Mouse (Mus musculus) right cerebral cortex, postnatal 25 days (tissue): Measurements from ENCODE around the gene Mael.

ENCODE experiments used
- DNase-seq: peaks from one replicate; pipeline ENCODE4 v3.0.0; 2022

Gene Mael

DNA sequence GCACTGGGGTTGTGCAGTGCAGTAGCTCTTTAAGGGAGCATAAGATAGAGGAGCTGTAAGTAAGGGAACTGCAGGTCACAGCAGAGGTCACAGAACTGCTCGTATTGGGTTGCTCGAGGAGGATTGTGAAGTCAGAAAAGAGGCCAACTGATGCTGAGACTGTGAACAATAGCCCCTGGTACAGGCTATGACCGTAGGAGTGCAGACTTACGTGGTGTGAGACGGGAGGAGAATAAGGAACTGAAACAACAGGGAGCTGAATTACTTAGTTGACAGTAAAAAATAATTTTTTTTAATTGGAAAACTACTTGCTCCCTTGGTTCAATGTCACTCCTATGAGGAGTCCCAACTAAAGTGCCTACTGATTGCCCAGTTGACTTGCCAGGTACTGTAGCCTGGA is 34.4 kb downstream of the Mael start:
- DNase-seq = no peak

DNA sequence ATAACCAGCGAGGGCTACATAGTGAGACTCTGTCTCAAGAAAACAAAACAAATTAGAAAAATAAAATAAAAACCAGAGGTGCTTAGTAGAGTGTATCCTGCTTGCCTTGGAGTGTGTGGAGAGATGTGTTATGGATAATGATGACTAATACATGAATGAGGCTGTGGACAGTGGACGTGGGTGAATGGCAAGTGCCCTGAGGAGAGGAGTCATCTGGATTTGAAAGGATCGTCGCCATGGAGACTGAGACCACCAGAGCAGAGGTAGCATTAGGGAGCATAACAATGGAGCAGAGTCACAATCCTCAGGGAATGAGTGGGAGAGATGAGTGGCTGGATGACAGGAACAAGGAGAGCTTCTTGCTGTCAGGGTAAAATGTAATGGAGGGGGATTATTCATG is 48.7 kb downstream of the Mael start:
- DNase-seq = no peak

DNA sequence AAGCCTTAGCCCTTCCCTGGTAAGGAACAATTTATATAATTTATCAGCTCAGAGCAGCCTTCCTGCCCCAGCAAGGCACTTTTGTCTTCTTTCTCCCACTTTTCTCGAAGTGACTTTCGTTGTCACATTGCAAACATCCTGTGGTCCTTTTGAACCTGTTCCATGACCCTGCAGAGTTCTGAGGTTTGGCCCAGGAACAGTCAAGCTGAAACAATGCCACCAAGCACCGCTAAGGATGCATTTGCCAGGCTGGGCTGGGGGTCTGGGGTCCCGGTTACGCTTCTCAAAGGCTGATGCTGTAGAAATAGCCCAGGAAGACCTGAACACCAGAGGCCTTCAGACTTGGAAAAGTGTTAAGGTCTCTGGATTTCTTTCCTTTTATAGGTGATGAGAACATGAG is 53.2 kb downstream of the Mael start:
- DNase-seq = no peak

DNA sequence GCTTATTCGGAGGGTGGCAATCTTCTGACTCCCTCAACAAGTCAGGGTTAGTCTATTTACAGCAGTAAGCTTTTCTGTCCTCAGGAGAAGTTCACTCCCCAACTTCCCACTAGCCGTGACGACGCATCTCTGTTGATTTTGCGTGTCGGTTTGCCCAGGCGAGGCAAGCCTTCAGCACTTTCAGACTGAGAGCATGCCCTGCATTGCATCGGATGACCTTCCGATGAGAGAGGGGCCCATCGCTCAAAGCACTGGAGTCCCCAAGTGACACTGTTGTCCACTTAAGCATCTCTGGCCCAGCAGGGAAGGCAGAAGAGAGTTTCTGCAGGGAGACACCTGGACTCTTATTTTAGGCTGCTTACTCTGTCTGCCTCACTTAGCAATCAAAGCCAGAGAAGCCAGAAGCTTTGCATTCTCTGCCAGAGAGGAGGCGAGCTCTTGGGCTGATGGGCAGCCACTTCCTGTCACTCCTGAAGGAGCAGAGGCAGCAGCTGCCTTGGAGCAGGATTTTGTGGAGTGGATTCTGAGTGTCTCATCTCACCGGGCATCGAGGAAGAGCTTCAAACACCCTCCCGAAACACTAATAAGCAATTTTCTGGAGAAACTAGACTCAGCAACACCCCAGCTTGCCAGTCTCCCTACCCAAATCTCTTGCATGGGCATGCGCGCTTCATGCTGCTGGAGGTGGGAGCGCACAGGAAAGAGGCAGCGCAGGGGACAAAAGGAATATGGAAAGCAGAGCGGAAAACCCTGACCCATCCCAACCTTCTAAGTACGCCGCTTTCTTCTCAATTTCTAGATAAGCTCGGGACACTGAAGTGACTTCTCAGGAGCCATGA is 53.9 kb downstream of the Mael start:
- DNase-seq = peak; percentile 47

DNA sequence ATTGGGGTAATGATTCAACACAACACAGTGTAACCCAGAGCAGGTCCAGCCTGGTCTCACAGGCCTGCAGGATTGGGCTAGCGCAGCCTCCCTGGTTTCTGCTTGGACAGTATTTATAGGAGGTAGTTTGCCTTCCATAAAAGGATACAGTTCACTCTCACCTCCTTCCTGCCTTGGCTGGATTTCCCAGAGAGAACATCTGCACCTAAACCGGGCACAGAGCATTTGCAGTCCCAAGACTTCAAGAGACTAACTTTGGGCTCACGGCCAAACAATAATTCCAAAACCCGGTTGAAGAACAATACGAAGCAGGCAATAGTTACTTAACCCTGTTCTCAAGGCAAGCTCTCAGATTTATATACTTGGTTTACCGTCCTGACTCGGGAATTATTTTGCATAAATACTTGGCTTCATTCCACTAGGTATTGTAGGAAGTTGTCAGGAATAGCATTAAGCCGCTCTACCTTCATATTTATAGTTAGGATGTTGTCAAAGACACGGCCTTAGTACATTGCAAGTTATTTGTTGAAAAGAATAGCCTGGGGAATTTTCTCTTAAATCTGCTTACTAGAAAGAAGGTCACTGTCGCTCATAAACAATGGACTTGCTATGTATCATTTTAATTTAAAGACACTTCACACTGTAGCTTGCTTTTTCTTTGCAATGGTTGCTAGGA is 55.5 kb downstream of the Mael start:
- DNase-seq = no peak

DNA sequence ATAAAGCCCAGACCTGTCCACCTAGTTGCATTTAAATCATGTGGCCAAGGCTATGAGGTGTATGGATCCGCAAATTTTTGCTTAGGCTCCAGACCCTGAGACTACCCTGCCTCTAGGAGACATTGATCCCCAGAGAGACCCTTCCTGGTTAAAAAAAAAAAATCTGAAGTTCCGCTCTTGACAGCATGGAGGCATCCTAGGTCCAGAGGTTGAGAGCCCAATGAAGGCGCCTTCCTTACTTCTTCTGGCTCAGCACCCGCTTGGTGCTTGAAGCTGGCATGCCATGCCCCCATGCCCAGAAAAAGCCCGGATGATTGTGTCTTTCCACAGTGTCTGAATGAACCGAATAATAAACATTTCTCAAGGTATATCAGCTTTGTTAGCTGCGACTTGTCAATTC is 57.0 kb downstream of the Mael start:
- no peak for DNase-seq

DNA sequence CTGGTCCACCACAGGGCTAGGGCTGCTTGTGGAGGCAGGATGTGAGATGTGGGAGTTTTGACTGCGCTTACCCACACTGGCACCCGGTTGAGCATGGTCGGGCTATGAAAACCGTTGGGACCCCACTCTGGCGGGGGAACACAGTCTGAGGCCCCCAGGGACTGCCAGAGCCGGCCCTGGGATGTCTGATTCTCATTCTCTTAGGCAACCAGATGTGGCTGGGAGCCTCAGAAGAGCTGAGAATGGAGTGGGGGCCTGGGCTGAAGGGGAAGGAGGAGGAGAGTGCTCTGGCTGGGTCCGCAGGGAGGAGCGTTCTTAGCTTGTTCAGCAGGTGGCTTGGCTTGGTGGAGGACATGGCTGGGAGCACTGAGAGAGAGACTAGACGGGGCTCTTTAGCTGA is 64.9 kb downstream of the Mael start:
- DNase-seq = no peak

DNA sequence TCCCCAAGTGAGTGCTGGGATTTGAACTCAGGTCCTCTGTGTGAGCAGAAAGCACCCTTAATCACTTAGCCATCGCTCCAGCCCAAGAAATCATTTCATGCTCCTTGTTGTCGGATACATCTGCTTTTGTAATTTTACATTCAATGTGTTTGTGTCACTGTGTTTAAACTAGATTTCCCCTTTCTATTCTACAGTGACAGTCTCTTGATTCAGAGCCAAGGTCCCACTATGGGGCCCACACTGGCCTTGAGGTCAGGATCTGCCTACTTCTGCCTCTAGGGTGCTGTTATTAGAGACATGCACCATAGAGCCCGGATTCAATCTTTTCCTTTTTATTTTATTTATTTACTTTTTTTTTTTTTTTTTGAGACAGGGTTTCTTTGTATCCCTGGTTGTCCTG is 65.6 kb downstream of the Mael start:
- DNase-seq = no peak

DNA sequence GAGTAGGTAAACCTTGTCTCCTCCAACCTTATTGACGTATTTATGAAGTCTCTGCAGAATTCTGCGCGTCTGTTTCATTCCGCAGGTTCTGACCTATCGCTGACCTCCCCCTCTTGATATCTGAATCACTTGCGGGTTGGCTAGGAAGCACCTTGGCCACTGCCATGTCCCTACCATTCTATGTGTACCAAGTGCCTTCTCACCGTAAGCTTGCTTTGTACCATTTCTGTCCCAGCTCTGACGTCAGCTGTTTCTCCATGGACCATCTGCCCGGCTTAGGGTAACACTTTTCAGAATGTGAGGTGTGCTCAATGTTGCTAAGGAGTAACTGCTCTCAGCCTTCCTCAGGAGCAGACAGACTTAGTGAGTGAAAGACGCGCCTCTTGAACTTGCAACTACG is 67.7 kb downstream of the Mael start:
- DNase-seq = no peak

DNA sequence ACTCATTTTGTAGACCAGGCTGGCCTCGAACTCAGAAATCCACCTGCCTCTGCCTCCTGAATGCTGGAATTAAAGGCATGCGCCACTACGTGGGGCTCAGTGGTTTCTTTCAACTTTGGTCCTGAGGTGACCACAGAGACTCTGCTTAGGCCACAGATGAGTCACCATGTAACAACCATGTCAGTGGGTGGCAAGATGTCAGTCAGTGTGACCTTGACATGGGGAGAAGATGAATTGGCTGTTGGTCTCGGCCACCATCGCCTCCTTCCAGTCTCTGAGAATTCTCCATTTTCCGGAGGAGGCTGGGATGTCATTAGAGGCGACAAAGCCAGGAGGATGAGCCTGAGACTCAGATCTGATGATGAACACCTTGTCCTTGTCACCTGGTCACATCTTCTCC is 68.8 kb downstream of the Mael start:
- DNase-seq = no peak

DNA sequence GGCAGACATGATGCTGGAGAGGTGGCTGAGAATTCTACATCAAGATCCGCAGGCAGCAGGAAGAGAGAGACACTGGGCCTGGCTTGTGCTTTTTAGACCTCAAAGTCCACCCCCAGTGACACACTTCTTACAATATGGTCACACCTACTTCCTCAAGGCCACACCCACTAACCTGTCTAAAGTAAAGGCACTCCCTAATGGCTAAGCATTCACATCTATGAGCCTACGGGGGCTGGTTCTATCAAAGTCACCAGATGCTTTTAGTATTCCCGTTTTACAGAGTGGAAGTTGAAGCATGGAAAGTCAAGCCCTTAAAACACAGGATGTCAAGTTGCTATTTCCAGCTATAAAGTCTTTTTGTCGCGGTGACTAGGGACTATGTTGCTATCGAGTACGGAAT is 70.5 kb downstream of the Mael start:
- DNase-seq = no peak

DNA sequence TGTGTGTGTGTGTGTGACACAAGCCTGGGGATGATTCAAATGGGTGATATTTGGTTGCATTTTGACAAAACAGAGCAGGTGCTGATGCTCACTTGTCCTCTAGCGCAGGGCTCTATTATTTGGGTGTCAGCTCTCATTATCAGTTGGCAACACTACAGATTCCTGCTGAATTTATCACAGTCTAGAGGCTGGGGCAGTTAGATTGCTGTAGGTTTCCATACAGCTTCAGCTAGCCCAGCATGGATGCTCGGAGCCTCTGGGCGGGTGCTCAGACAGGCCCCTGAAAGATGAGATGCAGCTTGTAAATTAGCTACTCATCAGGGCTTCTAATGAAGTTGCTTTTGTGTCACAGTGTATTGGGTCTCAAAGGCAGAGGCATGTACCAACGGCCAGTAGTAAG is 71.1 kb downstream of the Mael start:
- DNase-seq = no peak

DNA sequence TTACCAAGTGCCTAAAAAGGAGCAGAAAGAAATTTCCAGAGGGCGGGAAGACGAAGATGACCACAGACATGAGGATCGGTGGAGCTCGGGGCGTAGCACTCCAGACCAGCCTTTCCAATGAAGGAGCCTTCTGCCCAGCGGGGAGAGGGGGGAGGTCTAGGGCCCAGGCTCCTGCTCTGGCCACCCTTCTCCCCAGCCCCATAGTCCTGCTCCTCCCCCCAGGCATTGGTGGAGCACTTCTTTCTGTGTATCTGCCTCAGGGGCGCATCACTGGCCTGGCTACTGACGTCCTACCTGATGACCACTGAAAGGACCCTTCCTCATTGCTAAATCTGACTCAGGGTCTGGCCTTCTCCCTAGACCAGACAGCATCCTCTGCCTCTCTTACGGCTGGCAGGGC is 73.4 kb downstream of the Mael start:
- no peak for DNase-seq

DNA sequence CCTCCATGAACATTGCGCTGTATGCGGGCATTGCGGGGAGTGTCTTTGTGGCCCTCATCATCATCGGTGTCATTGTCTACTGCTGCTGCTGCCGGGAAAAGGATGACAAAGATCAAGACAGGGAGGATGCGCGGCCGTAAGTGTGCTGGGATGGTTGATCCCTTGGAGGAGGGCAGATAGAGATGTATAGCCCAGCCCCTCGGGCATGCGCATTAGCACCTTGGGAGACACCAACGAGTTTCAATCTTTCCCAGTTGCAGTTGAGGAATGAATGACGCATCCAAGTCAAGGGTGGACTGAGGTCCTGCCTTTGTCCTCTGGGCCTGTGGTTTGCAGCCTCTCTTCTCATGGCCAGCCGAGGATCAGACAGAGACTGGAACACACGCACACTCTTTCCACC is 74.0 kb downstream of the Mael start:
- DNase-seq = no peak

DNA sequence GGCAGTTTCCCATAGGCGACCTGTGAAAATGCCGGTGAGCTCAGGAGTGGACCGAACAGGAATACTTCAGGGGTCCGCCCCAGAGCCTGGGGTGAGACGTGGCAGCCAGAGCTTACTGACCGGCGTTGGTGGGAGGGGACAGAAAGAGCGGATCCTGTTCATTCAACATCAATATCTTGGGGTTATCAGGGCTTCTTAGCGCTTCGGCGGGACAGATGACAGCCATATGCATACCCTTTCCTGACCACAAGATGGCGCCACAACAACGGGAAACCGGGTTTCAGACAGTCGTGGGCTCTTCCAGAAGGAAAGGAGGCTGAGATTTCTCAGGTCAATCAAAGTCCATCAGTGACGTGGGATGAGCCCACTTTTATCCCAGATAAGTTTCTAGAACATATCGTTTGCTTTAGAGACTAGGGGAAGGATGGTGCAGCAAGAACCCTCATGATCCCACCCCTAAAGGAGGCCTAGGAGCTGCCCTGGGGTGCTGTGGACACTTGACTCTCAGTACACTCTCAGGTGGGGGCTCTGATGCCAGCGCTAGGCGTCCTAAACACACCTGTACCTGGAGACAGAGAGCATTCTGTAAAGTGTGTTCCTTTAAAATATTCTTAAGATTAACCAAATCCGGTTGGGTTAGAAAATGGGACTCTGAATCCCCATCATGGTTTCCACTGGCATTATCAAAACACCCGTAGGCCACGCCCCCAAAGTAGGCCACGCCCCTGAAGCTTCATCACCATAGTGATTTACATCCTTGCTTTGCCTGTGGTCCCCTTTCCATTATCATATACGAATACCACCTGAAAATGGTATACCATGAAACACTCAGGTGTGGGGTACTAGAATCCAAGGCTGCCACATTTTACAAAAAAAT is 77.7 kb downstream of the Mael start:
- peak; percentile 67 for DNase-seq

DNA sequence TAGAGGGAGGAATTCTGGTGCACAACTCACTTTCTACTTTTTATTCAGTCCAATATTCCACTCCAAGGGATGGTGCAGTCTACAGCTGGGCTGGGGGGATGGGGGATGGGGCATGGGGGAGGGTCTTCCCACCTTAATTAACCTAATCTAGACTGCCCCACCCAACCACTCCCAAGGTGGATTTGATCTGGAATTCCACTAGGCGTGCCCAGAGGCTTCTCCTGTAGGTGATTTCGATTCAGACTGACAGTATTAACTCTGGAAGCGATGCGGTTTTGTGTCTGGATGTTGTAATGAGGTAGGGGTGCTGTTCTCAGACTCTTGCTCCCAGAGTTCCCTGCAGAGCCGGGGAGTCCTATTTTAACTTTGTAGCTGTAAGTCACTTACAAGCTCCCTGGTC is 78.4 kb downstream of the Mael start:
- no peak for DNase-seq

DNA sequence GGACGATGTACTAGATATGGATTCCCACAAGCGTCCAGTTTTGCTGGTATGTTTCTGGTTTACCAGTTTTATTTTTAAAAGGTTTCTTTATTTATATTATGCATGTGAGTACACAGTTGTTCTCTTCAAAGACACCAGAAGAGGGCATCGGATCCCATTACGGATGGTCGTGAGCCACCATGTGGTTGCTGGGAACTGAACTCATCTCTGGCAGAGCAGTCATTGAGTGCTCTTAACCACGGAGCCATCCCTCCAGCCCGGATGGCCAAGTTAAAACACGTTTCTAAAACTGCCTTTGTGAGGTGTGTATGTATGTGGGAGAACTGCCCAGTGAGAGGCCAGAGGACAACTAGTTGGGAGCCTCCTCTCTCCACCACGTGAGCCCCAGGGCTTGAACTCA is 79.9 kb downstream of the Mael start:
- DNase-seq = no peak

DNA sequence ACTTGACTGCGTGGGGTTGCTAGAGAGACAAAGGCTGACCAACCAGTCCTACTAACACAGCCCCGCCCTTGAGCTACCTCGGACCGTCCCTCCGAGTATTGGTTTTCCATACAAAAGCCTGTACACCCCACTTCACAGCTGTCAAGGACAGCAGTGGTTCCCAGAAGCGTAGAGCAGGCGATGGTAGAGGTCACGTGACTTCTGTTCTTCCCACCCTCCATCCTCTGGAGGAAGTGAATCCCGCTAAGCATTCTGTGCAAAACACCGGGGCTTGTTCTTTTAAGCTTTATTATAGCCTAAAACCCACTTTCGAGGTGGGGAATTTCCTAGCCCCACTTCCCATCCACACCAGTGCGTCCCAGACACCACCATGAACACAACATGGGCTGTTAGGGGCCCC is 80.8 kb downstream of the Mael start:
- no peak for DNase-seq

DNA sequence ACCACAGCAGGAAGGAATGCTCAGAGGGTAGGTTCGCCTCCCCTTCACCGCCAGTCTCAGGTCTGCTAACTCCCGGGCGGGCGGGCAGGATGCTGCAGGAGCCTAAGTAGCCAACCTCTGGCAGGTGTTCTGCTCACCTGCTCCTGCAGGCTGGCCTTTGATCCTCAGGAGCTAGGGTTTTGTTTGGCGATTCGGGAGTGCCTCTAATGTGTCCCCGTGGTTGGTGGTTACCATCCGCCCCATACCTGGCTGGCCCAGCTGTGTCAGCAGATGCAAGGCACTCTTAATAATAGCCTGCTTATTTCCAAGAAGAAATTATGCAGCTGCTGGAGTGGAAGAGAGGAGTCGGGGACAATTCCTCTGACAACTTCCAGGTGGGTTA is 83.4 kb downstream of the Mael start:
- no peak for DNase-seq

DNA sequence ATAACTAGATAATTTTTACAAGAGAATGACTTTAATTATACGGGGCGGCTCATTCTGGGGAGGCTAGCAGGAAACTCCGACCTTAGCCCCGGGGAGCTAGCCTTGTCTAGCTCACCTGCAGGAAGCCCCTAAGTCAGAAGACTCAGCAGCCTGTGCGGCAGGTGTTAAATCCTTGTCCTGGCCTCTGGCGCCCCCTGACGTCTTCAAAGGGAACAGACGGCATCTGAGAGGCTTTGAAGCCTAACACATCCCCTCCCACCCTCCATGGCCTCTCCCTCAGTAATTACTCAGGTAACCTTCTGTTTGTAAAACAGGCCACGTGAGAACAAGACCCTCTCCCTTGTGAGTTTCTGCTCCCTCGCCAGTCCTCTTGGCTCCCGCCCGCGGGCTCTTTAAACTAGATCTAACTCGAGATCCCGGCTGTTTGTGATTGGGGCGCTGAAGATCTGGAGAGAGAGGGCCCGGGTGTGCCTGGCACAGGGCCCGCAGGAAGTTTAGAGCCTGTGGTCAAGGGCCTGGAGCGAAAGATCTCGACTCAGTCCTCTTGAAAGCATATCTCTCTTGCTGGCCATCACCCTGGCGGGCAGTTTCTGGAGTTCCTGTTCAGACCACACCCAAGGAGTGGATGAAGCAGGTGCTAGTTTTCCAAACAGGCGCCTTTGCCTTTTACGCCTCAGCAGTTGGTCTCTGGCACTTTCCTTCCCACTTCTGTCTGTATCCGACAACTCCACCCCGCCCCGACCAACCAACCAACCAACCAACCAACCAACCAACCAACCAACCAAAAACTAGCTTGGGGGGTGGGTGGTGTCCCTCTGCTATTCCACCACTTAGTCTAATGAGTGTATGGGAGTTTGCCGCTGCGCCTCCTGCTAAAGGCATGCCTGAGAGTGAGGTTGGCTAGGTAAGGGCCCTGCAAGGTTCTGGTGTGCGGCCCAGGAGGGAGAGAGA is 84.1 kb downstream of the Mael start:
- peak; percentile 61 for DNase-seq

DNA sequence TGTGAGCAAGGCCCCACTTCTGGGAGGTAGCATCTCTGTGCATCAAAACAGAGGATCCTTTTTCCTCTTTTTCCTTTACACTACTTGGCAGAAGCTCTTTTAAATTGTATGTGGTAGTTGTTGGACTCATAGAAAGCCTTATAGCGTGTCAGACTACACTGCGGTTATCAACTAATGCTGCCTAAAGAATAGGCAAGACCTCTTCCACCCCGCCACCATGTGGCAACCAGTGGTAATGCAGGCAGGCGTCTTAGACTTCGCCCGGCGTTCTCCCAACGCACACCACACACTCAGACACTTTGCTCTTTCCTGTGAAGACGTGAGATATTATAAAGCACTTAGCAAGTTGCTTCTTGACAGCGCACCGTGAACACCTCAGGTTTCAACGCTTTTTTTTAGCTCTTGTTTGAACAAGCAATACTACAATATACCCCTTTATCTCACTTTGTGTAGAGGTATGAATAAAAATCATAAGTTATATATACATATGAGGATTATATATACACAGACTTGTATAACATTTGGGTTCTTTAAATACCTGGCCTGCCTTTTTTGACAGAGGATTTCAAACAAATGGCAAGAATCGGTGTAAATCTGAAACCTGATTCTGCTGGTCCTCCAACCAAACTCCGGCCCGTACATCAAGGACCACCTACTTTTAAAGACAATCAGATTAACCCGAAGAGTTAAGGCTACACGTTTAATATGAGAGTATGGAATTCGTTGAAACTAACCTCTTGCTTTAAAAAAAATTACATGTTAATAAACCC is 85.0 kb downstream of the Mael start:
- peak; percentile 79 for DNase-seq

DNA sequence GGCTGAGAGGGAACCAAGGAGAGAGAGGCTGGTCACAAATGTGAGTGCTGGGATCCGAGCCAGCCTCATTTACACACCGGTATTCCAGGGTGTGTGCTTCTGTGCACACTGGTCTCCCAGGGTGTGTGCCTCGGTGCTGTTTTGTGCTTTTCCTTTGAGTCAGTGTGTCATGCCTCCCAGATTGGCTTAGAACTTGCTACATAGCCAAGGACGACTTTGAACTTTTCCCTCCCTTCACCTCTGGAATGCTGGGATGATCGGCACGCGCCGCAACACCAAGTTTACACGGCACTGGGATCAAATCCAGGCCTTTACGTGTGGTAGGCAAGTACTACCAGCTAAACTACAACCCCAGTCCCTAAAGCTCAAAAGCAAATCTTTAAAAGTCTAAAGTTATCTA is 86.5 kb downstream of the Mael start:
- DNase-seq = no peak
